Mouse (Mus musculus): ENCODE data around the gene Gm21830.
A peak's percentile ranks its signal among the peaks of the same experiment; 100 is the strongest.
"Not testable (repeated sequence)": the region's sequence is repeated elsewhere in the genome, so short reads cannot be mapped to it uniquely, and the experiment has no call there.

The Gm21830 gene

DNA sequence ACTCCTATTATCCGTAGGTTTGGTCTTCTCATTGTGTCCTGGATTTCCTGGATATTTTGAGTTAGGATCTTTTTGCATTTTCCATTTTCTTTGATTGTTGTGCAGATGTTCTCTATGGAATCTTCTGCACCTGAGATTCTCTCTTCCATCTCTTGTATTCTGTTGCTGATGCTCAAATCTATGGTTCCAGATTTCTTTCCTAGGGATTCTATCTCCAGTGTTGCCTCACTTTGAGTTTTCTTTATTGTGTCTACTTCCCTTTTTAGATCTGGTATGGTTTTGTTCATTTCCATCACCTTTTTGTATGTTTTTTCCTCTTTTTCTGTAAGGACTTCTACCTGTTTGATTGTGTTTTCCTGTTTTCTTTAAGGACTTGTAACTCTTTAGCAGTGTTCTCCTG lies at the start of gene Gm21830:
Gm21830 (plus strand) TSS at position 301 of the 400 bp plus-strand sequence.
- DNase-seq, result not testable (repeated sequence)

DNA sequence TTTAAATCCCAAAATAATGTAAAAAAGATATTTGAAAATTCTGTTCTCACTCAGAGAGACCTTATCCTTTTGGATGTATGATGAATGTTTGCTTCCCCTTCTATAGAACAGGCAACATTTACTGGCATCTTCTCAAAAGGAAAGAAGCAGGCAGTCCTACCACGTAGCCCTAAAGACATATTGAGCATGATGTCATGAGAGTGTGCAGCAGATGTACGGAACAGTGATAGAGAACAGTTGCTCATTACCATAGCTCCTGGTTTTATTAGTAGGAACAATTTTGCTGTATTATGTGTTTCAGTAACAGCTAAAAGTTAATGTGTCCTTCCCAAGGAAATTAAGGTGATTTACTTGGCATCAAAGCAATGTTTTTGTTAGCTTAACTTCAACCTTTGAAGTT lies 49.0 kb upstream of the Gm21830 start:
- no peak for DNase-seq

DNA sequence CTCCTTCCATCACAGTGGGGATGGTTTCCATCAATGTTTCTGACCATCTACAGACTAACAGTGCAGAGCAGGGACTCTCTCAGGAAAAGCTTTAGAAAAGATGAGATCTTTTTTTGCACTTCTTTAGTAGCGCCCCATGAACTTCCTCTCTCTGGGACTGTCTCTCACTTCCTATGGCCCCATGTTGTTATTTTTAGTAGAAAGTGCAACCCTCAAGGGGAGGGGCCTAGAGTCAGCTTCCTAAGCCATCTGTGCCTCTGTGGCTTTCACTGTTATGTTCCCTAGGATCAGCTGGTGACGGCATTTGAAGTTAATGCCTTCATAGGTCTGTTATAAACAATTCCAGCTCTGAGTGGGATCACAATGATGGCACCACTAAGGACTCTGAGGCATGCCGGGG lies 35.0 kb upstream of the Gm21830 start:
- DNase-seq, result no peak

DNA sequence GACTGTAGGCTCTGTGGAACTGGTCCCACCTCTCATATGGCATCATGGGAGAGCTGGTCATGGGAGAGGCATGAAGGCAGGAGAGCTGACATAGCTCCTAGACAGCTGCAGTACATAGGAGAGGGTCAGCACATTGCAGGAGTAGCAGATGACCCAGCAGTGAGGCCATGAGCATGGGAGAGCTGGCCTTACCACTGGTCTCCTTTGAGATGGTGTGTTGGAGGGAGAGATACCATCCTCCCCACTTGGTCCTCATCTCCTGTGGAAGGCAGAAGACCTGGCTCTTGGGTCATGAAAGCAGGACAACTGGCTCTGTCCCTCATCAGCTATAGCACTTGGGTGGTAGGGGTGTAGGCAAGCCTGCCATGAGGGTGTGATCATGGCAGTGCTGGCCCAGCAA lies 7.3 kb downstream of the Gm21830 start:
- no peak for DNase-seq

DNA sequence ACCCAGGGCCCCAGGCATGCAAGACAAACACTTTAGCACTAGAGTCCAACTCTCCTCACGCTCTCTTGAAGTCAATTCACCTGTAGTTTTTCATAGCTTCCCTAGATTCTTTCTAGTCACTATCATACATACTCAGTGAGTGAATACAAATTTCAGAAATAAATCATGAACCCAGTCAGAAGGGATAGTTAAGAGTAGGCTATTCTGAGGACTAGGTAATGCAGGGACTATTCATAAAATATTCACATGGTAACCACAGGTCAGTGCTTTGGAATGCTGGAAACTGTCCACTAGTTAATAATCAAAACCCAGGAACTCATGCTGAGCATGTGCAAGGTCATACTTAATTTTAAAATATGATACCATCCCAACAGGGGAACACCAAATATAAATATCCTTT lies 9.3 kb downstream of the Gm21830 start:
- no peak for DNase-seq

DNA sequence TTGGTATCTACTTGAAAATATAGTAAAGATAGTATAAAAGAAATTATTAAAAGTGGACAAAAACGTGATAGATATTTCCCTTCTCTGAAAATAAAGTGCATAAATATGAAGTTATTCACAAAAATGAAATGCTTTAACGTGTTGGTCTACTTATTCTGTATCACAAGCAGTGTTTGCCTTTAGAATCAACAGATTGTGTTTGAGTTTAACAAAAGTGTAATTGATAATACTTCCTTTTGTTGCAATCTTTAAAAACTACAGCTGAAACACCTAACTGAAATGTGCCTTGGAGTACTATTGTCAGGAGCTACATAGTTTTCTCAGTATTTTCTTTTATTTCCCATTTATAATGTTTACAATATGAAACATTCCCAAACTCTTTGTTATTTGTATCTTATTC lies 19.6 kb downstream of the Gm21830 start, which contains the start of gene Gm26727:
Gm26727 (minus strand) TSS at position 101 of the 400 bp plus-strand sequence.
- DNase-seq, result no peak

DNA sequence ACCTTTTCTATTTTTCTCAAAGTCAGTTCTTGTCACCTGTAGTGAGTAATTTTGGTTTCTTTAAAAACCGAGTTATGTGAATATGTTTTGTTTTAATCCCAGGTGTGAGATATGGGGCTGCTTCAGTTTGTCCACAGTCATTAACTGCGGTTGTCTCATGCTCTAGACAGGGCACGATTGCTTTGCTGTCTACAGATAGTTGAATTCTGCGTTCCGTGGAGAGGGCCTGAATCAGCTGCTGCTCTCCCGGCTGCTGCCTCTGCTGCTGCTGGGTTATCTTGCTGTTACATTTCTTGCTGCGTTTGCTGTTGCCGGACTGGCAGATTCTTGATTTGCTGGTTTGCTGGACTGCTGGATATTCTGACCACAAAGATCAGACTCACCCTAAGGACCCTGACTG lies 24.8 kb downstream of the Gm21830 start:
- DNase-seq, result no peak

DNA sequence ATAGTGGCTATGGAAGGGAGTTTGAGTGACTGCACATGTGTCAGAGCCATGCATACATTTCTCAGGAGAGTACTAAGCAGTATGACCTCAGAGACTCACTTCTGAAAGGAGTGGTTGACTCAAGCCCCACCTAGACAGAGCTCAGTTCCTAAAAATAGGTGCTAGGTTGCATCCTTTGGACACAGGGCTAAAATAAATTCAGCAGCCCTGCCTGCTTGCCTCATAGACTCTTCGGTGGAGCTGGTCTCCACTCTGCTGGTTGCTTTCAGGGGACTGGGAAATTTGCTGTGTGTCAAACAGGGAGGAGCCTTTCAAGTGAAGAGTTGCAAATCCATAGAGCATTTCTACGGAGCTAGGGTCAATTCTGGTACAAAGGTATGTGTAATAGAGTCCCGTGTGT lies 32.3 kb downstream of the Gm21830 start, which contains the start of gene Xirp2:
Xirp2 (plus strand) TSS at position 223 of the 400 bp plus-strand sequence.
- no peak for DNase-seq

DNA sequence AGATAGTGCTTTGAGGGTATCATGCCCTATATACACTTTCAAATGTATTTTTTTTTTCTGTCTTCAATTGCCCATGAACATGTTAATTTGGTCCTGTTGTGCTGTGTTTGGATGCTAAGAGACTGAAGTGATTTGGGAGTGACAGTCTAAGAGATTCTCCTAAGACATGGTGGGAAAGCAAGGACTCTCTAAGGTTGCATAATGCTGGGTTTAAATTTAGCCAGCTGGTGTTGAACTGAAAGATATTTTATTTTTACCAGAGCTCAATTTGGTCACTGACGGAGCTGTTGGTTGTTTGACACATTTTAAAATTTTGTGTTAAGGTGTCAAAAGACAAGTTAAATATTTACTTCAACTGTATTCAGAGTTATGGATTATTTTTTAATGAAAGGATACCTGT lies 33.2 kb downstream of the Gm21830 start:
- no peak for DNase-seq

DNA sequence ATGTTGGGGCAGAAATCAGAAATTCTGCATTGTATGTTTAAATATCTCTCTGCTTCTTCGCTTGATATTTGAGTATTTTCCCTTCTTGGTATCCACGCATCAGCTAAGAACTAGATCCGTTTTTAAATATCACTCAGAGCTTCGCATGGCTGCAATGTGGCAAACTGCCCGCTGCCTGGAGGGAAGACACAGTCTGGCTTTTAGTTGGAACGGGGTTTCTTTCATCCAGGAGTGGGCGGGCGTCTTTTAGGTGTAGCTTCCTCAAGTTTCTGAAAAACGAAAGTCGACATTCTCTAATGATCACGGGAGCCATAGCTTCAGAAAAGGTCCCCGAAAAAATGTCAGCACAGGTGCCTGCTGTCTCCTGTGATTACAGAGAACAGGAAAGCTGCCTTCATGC lies 33.7 kb downstream of the Gm21830 start:
- DNase-seq, result no peak

DNA sequence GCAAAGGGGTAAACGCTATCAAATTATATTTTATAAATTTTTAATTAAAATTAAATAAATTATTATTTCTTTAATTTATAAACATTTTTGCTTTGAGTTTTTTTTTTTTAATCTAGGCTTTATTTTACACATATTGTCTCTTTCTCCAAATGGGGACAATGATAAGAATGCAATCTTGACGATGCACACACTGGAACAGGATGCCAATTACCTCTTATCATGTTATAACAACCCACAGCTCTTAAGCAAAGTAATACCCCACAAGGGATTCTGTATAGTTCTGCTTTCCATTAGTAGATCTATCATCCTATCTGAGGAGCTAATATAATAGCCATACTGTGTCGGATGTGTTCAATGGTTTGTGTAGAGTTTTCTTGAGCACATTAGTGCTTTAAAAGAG lies 47.3 kb downstream of the Gm21830 start:
- DNase-seq, result no peak

DNA sequence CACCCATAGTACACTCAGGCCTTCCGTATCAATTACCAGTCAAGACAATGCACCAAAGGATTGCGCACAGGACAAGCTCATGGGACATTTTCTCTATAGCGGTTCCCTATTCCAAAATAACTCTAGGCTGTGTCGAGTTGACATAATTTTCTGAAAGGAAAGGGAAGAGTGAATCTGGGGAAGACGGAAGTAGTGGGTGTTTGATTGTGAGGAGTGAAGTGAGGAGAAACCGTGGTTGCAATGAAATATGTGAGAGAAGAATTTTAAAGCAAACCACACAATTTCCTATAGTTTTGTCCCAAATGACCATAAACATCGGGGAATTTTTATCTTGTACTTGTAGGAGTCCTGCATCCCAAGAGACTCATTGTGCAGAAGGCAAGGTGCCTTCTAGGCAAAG lies 53.5 kb downstream of the Gm21830 start:
- DNase-seq, result no peak

DNA sequence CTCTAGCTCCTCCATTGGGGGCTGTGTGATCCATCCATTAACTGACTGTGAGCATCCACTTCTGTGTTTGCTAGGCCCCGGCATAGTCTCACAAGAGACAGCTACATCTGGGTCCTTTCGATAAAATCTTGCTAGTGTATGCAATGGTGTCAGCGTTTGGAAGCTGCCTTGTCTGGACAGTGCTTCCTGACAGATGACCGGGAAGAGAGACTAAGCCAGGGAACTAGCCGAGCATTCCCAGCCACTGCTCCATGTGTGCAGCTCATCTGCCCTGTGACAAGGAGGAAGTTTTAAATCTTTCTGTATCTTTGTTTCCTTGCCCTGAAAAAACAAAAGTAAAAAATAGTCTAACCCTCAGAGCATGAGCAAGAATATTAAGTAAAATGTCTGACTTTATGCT lies 56.5 kb downstream of the Gm21830 start:
- not testable (repeated sequence) for DNase-seq

DNA sequence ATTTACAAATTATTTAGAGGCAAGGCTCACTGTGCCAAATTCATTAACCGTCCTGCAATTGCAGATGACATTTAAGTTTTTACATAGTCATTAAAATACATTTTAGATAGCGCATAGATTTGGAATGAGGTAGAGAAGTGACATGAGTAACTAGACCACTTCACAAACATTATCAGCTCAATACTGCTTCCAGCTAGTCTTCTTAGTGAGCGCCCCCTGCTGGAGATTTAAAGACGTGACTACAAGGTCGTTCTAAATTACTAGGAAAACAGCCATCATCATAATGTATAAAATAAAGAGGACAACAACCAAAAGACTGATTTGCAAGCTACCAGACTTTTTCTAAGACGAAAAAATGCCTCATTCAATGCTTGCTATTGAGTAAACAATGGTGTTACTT lies 64.2 kb downstream of the Gm21830 start:
- peak; percentile 47 for DNase-seq

DNA sequence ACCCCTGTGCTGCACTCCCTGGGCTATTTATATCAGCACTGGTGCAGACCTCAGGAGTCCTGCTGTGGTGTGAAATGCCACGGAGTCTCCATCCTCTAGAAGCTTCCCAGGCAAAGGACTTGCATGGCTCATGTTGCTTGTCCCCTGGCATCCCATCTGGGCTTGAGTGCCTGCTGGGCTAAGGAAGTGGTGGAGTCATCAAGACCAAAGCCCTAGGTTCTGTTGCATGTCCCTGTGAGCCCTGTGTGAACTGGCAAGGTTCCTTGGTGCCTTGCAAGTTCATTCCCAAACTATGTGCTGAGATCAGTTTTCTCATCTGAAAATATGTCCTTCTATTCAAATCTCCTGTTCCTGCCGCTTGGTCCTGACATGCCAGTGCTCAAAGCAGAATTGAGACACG lies 67.5 kb downstream of the Gm21830 start:
- no peak for DNase-seq

Data from lung, postnatal 10 days (tissue).